Mouse (Mus musculus) intestine, embryonic 15.5 days (tissue): ENCODE measurements around the gene Cabp4. TPM values are rescaled to one million over a fixed set of nuclear protein-coding genes. Genes with fewer than 3 reads are reported as not detected.

Experiments used
- ATAC-seq: fragments of 200-750 bp; cut with Nextera tagmentation; 2 replicates; pipeline ENCODE4 v1.8.0; 2017; ENCODE audit warnings: moderate TSS enrichment, moderate library complexity
- H3K27ac ChIP-seq: fragments of 300-500 bp; sonication (generic); 2 replicates; pipeline ENCODE4 v1.5.1; 2015; ENCODE audit warnings: mild to moderate bottlenecking, inconsistent platforms
- H3K27me3 ChIP-seq: fragments of 300-500 bp; sonication (generic); replicated peaks from 2 replicates; pipeline ENCODE4 v1.6.1; 2015; ENCODE audit warnings: inconsistent platforms
- H3K36me3 ChIP-seq: fragments of 300-500 bp; sonication (generic); 2 replicates; pipeline ENCODE4 v1.6.1; 2015; ENCODE audit warnings: inconsistent platforms
- H3K4me1 ChIP-seq: fragments of 300-500 bp; sonication (generic); replicated peaks from 2 replicates; pipeline ENCODE4 v1.6.1; 2015; ENCODE audit warnings: inconsistent platforms
- H3K4me2 ChIP-seq: fragments of 300-500 bp; sonication (generic); replicated peaks from 2 replicates; pipeline ENCODE4 v1.6.1; 2015; ENCODE audit warnings: mild to moderate bottlenecking, inconsistent platforms
- H3K4me3 ChIP-seq: fragments of 300-500 bp; sonication (generic); replicated peaks from 2 replicates; pipeline ENCODE4 v1.5.1; 2015; ENCODE audit warnings: inconsistent platforms
- H3K9ac ChIP-seq: fragments of 300-500 bp; sonication (generic); 2 replicates; pipeline ENCODE4 v1.6.1; 2015; ENCODE audit warnings: inconsistent platforms
- H3K9me3 ChIP-seq: fragments of 300-500 bp; sonication (generic); 2 replicates; pipeline ENCODE4 v1.6.1; 2016; ENCODE audit warnings: inconsistent platforms
- WGBS: fragments of 180-500 bp; shearing (Covaris S2); methylation state at CpG from one replicate; pipeline ENCODE4 v1.1.7; 2015; 5-methylcytosine and 5-hydroxymethylcytosine counted together
- polyA plus RNA-seq: library from polyadenylated mRNA; unstranded; fragments of >200 nt; fragmentation: Nextera tagmentation; extraction: Ambion mirVana; gene quantifications from 2 replicates; pipeline ENCODE4 v1.2.1, GENCODE M21; 2015

The Cabp4 gene
- polyA plus RNA-seq, 1 experiment from 2014 or later, result 0.19 TPM

GRCm38 (mm10) chr19:4149764-4150461 lies 6.1 kb upstream of the Cabp4 start:
- 92% methylated on average over 17 of the region's 17 CpGs for WGBS
- 0 out of 2 replicates have a peak overlapping the region, but pooled peaks have one; percentile 91 for H3K9ac ChIP-seq
- ATAC-seq, result 0 out of 2 replicates have a peak, but pooled peaks have one; percentile 4
- H3K4me1 ChIP-seq, result peaks cover 18% of the 10 kb centered on the region
- no peaks in the 10 kb centered on the region for H3K27me3 ChIP-seq
- H3K27ac ChIP-seq, result no peak overlapping the region
- peaks cover 9% of the 10 kb centered on the region for H3K36me3 ChIP-seq
- peak overlapping the region; percentile 91 for H3K4me3 ChIP-seq
- H3K4me2 ChIP-seq, result peak overlapping the region; percentile 82
- H3K9me3 ChIP-seq, result no peaks in the 10 kb centered on the region

DNA sequence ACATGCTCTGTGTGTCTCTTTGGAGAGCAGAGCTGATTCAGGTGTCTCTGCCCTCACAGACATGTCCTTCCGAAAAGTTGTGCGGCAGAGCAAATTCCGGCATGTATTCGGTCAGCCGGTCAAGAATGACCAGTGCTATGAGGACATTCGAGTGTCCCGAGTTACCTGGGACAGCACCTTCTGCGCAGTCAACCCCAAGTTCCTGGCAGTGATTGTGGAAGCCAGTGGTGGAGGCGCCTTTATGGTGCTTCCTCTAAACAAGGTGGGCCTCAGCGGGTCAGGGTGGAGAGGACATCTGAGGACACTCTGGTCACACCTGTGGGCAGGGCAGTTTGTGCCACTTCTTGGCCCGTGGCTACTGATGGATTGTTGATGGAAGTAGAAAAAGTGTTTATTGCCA lies 5.5 kb upstream of the Cabp4 start:
- H3K9me3 ChIP-seq, result no peaks in the 10 kb centered on the region
- peak overlapping the region; percentile 82 for H3K4me2 ChIP-seq
- H3K4me1 ChIP-seq, result peaks cover 18% of the 10 kb centered on the region
- no peak overlapping the region; the same call in 1 of the 2 replicates for H3K27ac ChIP-seq
- 79% methylated on average over 11 of the region's 11 CpGs for WGBS
- H3K27me3 ChIP-seq, result no peaks in the 10 kb centered on the region
- H3K36me3 ChIP-seq, result peaks cover 9% of the 10 kb centered on the region
- ATAC-seq, result 0 out of 2 replicates have a peak, but pooled peaks have one; percentile 5
- peak overlapping the region; percentile 91 for H3K9ac ChIP-seq
- peak overlapping the region; percentile 91 for H3K4me3 ChIP-seq

- Histone ChIP-seq H3K27me3 (no peaks in the 10 kb centered on the region), H3K36me3 (peaks cover 9% of the 10 kb centered on the region), H3K4me2 (peak overlapping the region; percentile 82), H3K27ac (peak overlapping the region; percentile 72), H3K9ac (peak overlapping the region; percentile 91), H3K4me3 (peak overlapping the region; percentile 91), H3K4me1 (peaks cover 18% of the 10 kb centered on the region), H3K9me3 (no peaks in the 10 kb centered on the region)
- ATAC-seq, result peak; percentile 55; the same call in 1 of the 2 replicates
- under 1% methylated on average over 7 of the region's 8 CpGs for WGBS
Observed at GRCm38 (mm10) chr19:4148819-4149218, 5.0 kb upstream of the Cabp4 start.

- peak within 1 kb of the TSS; percentile 91 for H3K9ac ChIP-seq
- H3K27ac ChIP-seq, result peak within 1 kb of the TSS; percentile 72
- no peaks in the 10 kb centered on the region for H3K9me3 ChIP-seq
- H3K27me3 ChIP-seq, result no peaks in the 10 kb centered on the region
- H3K4me3 ChIP-seq, result peak within 1 kb of the TSS; percentile 91
- peaks cover 9% of the 10 kb centered on the region for H3K36me3 ChIP-seq
- peak; percentile 96 for ATAC-seq
- peak within 1 kb of the TSS; percentile 82 for H3K4me2 ChIP-seq
- peaks cover 18% of the 10 kb centered on the region for H3K4me1 ChIP-seq
- under 1% methylated on average over 31 of the region's 33 CpGs for WGBS
Observed at GRCm38 (mm10) chr19:4148491-4148806, 4.6 kb upstream of the Cabp4 start, which contains the start of gene Coro1b. Gene Coro1b, plus strand, starts transcription at chr19:4148619.

- no peaks in the 10 kb centered on the region for H3K27me3 ChIP-seq
- peak overlapping the region; percentile 91 for H3K4me3 ChIP-seq
- H3K4me2 ChIP-seq, result peak overlapping the region; percentile 82
- ATAC-seq, result peak; percentile 44; the same call in 1 of the 2 replicates
- H3K9me3 ChIP-seq, result no peaks in the 10 kb centered on the region
- H3K4me1 ChIP-seq, result peaks cover 18% of the 10 kb centered on the region
- peak overlapping the region; percentile 91 for H3K9ac ChIP-seq
- 41% methylated on average over 9 of the region's 9 CpGs for WGBS
- peaks cover 9% of the 10 kb centered on the region; the same call in 1 of the 2 replicates for H3K36me3 ChIP-seq
- H3K27ac ChIP-seq, result no peak overlapping the region
Observed at GRCm38 (mm10) chr19:4147782-4148490, 4.1 kb upstream of the Cabp4 start.

GRCm38 (mm10) chr19:4147022-4147405 lies 3.2 kb upstream of the Cabp4 start:
- no peak for ATAC-seq
- Histone ChIP-seq H3K36me3 (peaks cover 7% of the 10 kb centered on the region; the same call in 1 of the 2 replicates), H3K4me3 (no peak overlapping the region), H3K9me3 (no peaks in the 10 kb centered on the region), H3K4me2 (no peak overlapping the region), H3K9ac (no peak overlapping the region), H3K27me3 (no peaks in the 10 kb centered on the region), H3K27ac (no peak overlapping the region), H3K4me1 (peaks cover 18% of the 10 kb centered on the region)
- WGBS, result 63% methylated on average over 3 of the region's 3 CpGs

GRCm38 (mm10) chr19:4146366-4147021 lies 2.7 kb upstream of the Cabp4 start:
- no peak overlapping the region for H3K4me3 ChIP-seq
- H3K4me1 ChIP-seq, result peaks cover 18% of the 10 kb centered on the region
- no peak overlapping the region for H3K27ac ChIP-seq
- no peak overlapping the region for H3K9ac ChIP-seq
- 65% methylated on average over 12 of the region's 12 CpGs for WGBS
- H3K4me2 ChIP-seq, result no peak overlapping the region
- peaks cover 7% of the 10 kb centered on the region; the same call in 1 of the 2 replicates for H3K36me3 ChIP-seq
- no peak for ATAC-seq
- no peaks in the 10 kb centered on the region for H3K27me3 ChIP-seq
- no peaks in the 10 kb centered on the region for H3K9me3 ChIP-seq

GRCm38 (mm10) chr19:4145936-4146335 lies 2.1 kb upstream of the Cabp4 start:
- Histone ChIP-seq H3K4me1 (peaks cover 18% of the 10 kb centered on the region), H3K27me3 (no peaks in the 10 kb centered on the region), H3K9me3 (no peaks in the 10 kb centered on the region), H3K4me3 (no peak overlapping the region), H3K9ac (no peak overlapping the region), H3K27ac (no peak overlapping the region), H3K36me3 (peaks cover 4% of the 10 kb centered on the region; the same call in 1 of the 2 replicates), H3K4me2 (no peak overlapping the region)
- 86% methylated on average over 5 of the region's 5 CpGs for WGBS
- ATAC-seq, result no peak

- Histone ChIP-seq H3K4me1 (peaks cover 15% of the 10 kb centered on the region), H3K27ac (no peak overlapping the region), H3K4me2 (no peak overlapping the region), H3K36me3 (no peaks in the 10 kb centered on the region), H3K27me3 (no peaks in the 10 kb centered on the region), H3K4me3 (no peak overlapping the region), H3K9ac (no peak overlapping the region), H3K9me3 (no peaks in the 10 kb centered on the region)
- ATAC-seq, result no peak
- 76% methylated on average over 16 of the region's 16 CpGs for WGBS
Observed at GRCm38 (mm10) chr19:4144550-4145498, 991 bp upstream of the Cabp4 start.

DNA sequence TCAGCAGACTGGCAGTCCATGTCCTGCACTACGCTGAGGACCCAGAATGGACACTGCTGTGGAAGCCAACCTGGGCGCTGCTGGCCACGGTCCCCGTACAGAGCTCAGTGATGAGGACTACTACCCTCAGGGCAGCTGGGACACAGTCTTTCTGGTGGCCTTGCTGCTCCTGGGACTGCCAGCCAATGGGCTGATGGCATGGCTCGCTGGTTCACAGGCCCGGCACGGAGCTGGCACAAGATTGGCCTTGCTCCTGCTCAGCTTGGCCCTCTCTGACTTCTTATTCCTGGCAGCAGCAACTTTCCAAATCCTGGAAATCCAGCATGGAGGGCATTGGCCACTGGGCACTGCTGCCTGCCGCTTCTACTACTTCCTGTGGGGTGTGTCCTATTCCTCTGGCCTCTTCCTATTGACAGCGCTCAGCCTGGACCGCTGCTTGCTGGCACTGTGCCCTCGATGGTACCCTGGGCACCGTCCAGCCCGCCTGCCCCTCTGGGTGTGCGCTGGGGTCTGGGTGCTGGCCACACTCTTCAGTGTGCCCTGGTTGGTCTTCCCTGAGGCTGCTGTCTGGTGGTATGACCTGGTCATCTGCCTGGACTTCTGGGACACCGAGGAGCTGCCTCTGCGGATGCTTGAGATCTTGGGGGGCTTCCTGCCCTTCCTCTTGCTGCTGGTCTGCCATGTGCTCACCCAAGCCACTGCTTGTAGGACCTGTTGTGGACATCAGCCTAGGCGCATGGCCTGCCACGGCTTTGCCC lies 1.2 kb downstream of the Cabp4 start:
- Histone ChIP-seq H3K27me3 (no peaks in the 10 kb centered on the region), H3K36me3 (no peaks in the 10 kb centered on the region), H3K4me3 (no peak overlapping the region), H3K9me3 (no peaks in the 10 kb centered on the region), H3K4me2 (no peak overlapping the region), H3K27ac (no peak overlapping the region), H3K4me1 (peaks cover 2% of the 10 kb centered on the region; the same call in 1 of the 2 replicates), H3K9ac (no peak overlapping the region)
- WGBS, result 86% methylated on average over 18 of the region's 18 CpGs
- ATAC-seq, result no peak

- no peaks in the 10 kb centered on the region for H3K4me1 ChIP-seq
- no peak overlapping the region for H3K27ac ChIP-seq
- 81% methylated on average over 6 of the region's 6 CpGs for WGBS
- no peak overlapping the region for H3K9ac ChIP-seq
- no peaks in the 10 kb centered on the region for H3K36me3 ChIP-seq
- H3K9me3 ChIP-seq, result no peaks in the 10 kb centered on the region
- no peaks in the 10 kb centered on the region for H3K27me3 ChIP-seq
- no peak overlapping the region for H3K4me2 ChIP-seq
- no peak for ATAC-seq
- no peak overlapping the region for H3K4me3 ChIP-seq
Observed at GRCm38 (mm10) chr19:4140147-4140546, 3.7 kb downstream of the Cabp4 start.
